Mouse (Mus musculus) stomach, postnatal 0 days (tissue): Measurements from ENCODE around the gene Foxn3. TPM values are rescaled to one million over a fixed set of nuclear protein-coding genes. Genes with fewer than 3 reads are reported as not detected.

Experiments used
- ATAC-seq: fragments of 200-750 bp; cut with Nextera tagmentation; 2 replicates; pipeline ENCODE4 v1.8.0; 2017; ENCODE audit not compliant: low FRiP score, low TSS enrichment
- DNase-seq: peaks from one replicate; pipeline ENCODE4 v3.0.0-alpha.2; 2016; ENCODE audit warnings: low spot score
- H3K27ac ChIP-seq: fragments of 300-500 bp; sonication (generic); replicated peaks from 2 replicates; pipeline ENCODE4 v1.5.1; 2014; ENCODE audit warnings: mild to moderate bottlenecking, control low read depth
- H3K27me3 ChIP-seq: fragments of 300-500 bp; sonication (generic); 2 replicates; pipeline ENCODE4 v1.6.1; 2014; ENCODE audit warnings: low read length; ENCODE audit not compliant: control insufficient read depth, insufficient read depth
- H3K36me3 ChIP-seq: fragments of 300-500 bp; sonication (generic); 2 replicates; pipeline ENCODE4 v1.6.1; 2014; ENCODE audit warnings: low read length, mixed read lengths; ENCODE audit not compliant: control insufficient read depth, insufficient read depth
- H3K4me1 ChIP-seq: fragments of 300-500 bp; sonication (generic); replicated peaks from 2 replicates; pipeline ENCODE4 v1.6.1; 2014; ENCODE audit warnings: antibody characterized with exemption; ENCODE audit not compliant: control insufficient read depth, insufficient read depth
- H3K4me2 ChIP-seq: fragments of 300-500 bp; sonication (generic); replicated peaks from 2 replicates; pipeline ENCODE4 v1.6.1; 2014; ENCODE audit warnings: low read depth, mild to moderate bottlenecking, control low read depth, moderate library complexity
- H3K4me3 ChIP-seq: fragments of 300-500 bp; sonication (generic); 2 replicates; pipeline ENCODE4 v1.5.1; 2014; ENCODE audit warnings: low read depth, low read length, control low read depth
- H3K9ac ChIP-seq: fragments of 300-500 bp; sonication (generic); 2 replicates; pipeline ENCODE4 v1.6.1; 2014; ENCODE audit warnings: mild to moderate bottlenecking, low read length, control low read depth, mixed read lengths
- H3K9me3 ChIP-seq: fragments of 300-500 bp; sonication (generic); 2 replicates; pipeline ENCODE4 v1.6.1; 2016; ENCODE audit warnings: low read length; ENCODE audit not compliant: control insufficient read depth
- CTCF ChIP-seq: IDR thresholded peaks from 2 replicates; pipeline ENCODE4 v1.5.1; 2016; ENCODE audit warnings: antibody characterized with exemption, low read depth, mild to moderate bottlenecking, moderate library complexity
- EP300 ChIP-seq: optimal IDR thresholded peaks from 2 replicates; pipeline ENCODE3; 2016; ENCODE audit warnings: antibody characterized with exemption
- WGBS: fragments of 180-500 bp; shearing (Covaris S2); extraction: QIAGEN DNeasy Blood & Tissue Kit; methylation state at CpG from one replicate; pipeline ENCODE4 v1.1.7; 2014; 5-methylcytosine and 5-hydroxymethylcytosine counted together
- polyA plus RNA-seq: library from polyadenylated mRNA; unstranded; fragments of >200 nt; fragmentation: Nextera tagmentation; extraction: Ambion mirVana; gene quantifications from 2 replicates; pipeline ENCODE4 v1.2.1, GENCODE M21; 2015

Gene Foxn3
- polyA plus RNA-seq, 1 experiment from 2014 or later, result 40.1 TPM

DNA sequence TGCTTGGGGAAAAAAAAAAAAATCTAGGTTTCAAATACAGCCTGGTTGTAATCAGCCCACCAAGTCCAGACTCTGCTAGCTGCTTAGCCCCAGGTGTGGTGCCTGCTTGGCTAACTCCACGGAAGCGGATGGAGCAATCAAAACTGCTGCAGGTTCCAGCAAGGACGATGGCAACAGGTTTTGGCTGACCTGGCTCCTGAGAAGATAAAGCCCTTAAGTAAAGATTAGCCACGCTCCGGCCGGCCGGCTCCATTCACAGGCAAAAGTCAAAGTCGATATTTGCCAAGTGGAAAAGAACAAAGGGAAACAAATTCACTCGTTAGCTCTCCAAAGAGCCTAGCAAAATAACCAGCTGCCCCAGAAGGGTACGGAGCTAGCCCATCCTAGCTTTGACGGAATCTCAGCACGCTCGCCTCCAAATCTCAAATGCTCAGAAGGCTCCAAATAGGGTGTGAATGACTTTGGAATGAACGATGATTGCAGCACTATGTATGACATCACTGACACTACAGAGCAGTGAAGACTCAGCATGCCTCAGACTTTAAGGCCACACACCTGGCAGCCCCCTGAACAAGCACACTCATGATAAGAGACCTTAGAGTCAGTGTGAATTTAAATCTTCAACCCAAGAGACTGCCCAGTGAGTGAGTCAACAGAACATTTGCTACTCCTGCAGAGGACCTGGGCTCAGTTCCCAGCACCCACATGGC lies 137.0 kb downstream of the Foxn3 start:
- Histone ChIP-seq H3K9me3 (no peaks in the 10 kb centered on the region), H3K27me3 (no peaks in the 10 kb centered on the region), H3K9ac (no peak overlapping the region), H3K4me2 (no peak overlapping the region), H3K36me3 (no peaks in the 10 kb centered on the region), H3K27ac (no peak overlapping the region), H3K4me3 (no peak overlapping the region), H3K4me1 (no peaks in the 10 kb centered on the region)
- ATAC-seq (peak; percentile 84), DNase-seq (peak; percentile 79)
- TF ChIP-seq CTCF (no peak), EP300 (no peak)
- WGBS, result 62% methylated on average over 14 of the region's 14 CpGs

DNA sequence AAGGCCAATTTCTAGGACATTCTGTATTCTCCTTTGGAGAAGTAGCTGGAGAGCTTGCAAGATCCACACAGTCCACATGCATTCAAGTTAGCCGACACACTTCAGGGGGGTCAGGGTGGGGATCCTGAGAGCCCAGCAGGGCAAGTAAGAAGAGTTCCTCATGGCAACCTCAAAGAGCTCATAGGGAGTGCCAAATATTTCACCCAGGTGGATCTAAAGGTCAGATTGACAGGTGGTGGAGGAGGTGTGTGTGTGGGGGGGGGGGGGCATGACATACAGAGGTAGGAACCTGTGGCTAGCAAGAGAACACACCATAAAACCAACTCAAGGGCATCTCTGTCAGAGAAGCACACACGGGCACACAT lies 144.0 kb downstream of the Foxn3 start:
- H3K4me1 ChIP-seq, result no peaks in the 10 kb centered on the region
- no peaks in the 10 kb centered on the region for H3K27me3 ChIP-seq
- no peak for TF ChIP-seq EP300
- no peak for TF ChIP-seq CTCF
- H3K4me3 ChIP-seq, result no peak overlapping the region
- no peak overlapping the region for H3K27ac ChIP-seq
- no peaks in the 10 kb centered on the region for H3K36me3 ChIP-seq
- no peak for DNase-seq
- peak; percentile 33; the same call in 1 of the 2 replicates for ATAC-seq
- no peak overlapping the region for H3K4me2 ChIP-seq
- no peak overlapping the region for H3K9ac ChIP-seq
- WGBS, result 72% methylated on average over 2 of the region's 2 CpGs
- no peaks in the 10 kb centered on the region for H3K9me3 ChIP-seq

DNA sequence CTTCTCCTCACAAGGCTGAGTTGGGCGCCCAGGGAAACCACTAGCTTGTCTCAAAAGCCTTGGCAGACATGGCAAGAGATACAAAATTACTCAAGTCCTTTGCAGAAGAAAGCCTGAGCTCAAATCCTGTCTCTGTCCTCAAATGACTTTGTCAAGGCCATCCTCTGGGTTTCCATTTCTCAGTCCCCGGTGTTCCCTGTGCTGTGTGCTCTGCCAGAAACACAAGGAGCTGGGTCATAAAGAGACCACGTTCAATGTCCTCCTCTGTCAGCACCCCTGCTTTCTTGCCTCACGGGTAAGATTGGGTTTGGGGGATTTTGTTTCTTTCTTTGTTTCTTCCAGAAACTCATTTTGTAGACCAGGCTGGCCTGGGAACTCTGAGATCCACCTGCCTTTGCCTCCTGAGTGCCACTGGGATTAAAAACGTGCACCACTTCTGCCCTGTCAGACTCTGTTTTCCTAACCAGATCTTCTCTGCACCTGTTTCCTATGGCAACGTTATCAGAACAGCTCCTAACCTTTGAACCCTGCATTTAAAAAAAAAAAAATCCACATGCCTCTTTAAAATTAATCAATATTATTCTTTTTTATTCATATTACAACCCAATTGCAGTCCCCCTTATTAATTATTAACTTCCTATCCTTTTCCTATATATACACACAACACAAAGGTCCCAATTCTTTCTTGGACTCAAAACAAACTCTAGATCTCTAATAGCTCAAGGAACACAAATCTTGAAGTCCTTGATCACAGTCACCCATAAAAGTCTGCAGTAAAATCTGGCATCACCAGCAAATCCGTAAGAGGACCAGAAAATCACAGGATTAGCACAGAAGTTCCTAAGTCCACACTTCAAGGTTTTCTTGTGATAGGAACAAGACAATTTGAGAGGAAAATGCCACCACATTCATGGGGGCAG lies 144.6 kb downstream of the Foxn3 start:
- H3K4me2 ChIP-seq, result no peak overlapping the region
- TF ChIP-seq CTCF (no peak), EP300 (no peak)
- H3K27me3 ChIP-seq, result no peaks in the 10 kb centered on the region
- ATAC-seq, result no peak
- DNase-seq, result no peak
- H3K9me3 ChIP-seq, result no peaks in the 10 kb centered on the region
- WGBS, result 50% methylated on average over 7 of the region's 7 CpGs
- no peak overlapping the region for H3K9ac ChIP-seq
- H3K27ac ChIP-seq, result no peak overlapping the region
- H3K4me3 ChIP-seq, result no peak overlapping the region
- no peaks in the 10 kb centered on the region for H3K4me1 ChIP-seq
- H3K36me3 ChIP-seq, result no peaks in the 10 kb centered on the region

DNA sequence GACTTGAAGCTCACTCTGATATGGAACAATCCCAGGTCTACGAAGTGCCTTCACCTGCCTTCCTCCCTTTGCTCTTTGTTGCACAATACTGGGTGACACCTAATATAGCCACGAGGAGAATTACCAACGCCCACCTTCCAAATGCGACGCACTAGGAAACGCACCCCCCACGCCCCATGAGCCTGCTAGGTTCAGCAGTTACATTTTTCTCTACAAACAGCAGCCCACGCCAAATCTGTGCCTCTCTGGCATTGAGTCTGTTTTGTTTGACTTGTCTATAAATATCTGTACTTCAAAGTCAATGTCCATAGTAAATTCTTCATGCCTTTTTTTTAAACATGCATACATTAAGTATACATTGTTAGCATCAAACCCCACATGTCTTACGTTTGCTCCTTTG lies 145.5 kb downstream of the Foxn3 start:
- Histone ChIP-seq H3K4me1 (no peaks in the 10 kb centered on the region), H3K4me3 (no peak overlapping the region), H3K4me2 (no peak overlapping the region), H3K9me3 (no peaks in the 10 kb centered on the region), H3K9ac (no peak overlapping the region), H3K27ac (no peak overlapping the region), H3K27me3 (no peaks in the 10 kb centered on the region), H3K36me3 (no peaks in the 10 kb centered on the region)
- ATAC-seq, result no peak
- no peak for TF ChIP-seq CTCF
- TF ChIP-seq EP300, result no peak
- DNase-seq, result no peak
- WGBS, result 65% methylated on average over 9 of the region's 9 CpGs

DNA sequence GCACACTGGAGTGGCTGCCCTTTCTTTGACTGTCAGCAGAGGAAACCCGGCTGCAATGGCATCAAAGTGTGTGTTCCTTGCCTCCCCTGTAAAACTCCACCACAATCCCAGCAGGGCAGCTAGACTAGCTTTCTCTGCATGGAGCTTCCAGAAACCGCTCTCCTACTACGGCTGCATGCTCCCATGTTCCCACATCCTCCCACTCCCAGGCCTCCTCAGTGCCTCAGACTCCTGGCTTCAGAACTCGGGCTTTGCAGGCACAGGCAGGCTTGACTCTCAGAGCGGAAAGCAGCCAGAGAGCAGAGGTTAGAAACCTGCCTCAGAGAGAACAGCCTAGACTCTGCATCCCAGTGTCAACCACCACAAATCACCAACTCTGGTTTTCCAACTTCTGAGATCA lies 147.8 kb downstream of the Foxn3 start:
- no peak for ATAC-seq
- DNase-seq, result no peak
- Histone ChIP-seq H3K4me1 (no peaks in the 10 kb centered on the region), H3K36me3 (no peaks in the 10 kb centered on the region), H3K9me3 (no peaks in the 10 kb centered on the region), H3K27ac (no peak overlapping the region), H3K27me3 (no peaks in the 10 kb centered on the region), H3K9ac (no peak overlapping the region), H3K4me3 (no peak overlapping the region), H3K4me2 (no peak overlapping the region)
- 81% methylated on average over 5 of the region's 5 CpGs for WGBS
- no peak for TF ChIP-seq EP300
- TF ChIP-seq CTCF, result no peak

DNA sequence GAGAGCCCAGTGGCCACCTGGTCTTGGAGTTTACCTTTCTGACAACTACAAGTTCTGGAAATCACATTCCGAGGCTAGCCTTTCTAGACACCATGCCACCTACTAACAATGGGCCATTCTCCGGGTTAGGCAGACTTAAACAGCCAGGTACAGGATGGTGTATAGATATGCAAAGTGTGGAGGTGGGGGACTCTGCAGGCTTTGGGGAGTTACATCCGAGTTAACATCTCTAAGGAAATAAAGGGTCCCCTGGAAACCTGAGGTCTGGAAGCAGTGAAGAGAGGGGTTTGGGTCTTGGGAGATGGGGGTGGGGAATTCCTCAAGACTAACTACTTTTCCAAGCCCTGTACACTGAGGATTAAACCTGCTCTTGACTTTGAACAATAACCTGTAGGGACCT lies 150.9 kb downstream of the Foxn3 start:
- no peaks in the 10 kb centered on the region for H3K4me1 ChIP-seq
- no peak for ATAC-seq
- WGBS, result 75% methylated on average over 3 of the region's 3 CpGs

More for the DNA sequence above, 150.9 kb downstream of the Foxn3 start:
- H3K4me3 ChIP-seq, result no peak overlapping the region
- no peaks in the 10 kb centered on the region for H3K36me3 ChIP-seq
- DNase-seq, result no peak
- H3K9me3 ChIP-seq, result no peaks in the 10 kb centered on the region
- H3K4me2 ChIP-seq, result no peak overlapping the region
- H3K27ac ChIP-seq, result no peak overlapping the region
- TF ChIP-seq EP300 (no peak), CTCF (no peak)
- no peak overlapping the region for H3K9ac ChIP-seq
- H3K27me3 ChIP-seq, result no peaks in the 10 kb centered on the region
